Mouse (Mus musculus): ENCODE data around the gene Kif5c.

Gene Kif5c

GRCm38 (mm10) chr2:49788051-49788418, 168.9 kb downstream of the Kif5c start:
- DNase-seq (ENCODE audit: low spot score in 2 of 2): no peak

- DNase-seq (ENCODE audit: low spot score in 2 of 2): no peak
Measured at GRCm38 (mm10) chr2:49788643-49789042, 169.5 kb downstream of the Kif5c start.

GRCm38 (mm10) chr2:49789078-49789477, 170.0 kb downstream of the Kif5c start:
- DNase-seq (ENCODE audit: low spot score in 2 of 2): no peak

- DNase-seq (ENCODE audit: low spot score in 2 of 2): no peak
Measured at GRCm38 (mm10) chr2:49789504-49789903, 170.4 kb downstream of the Kif5c start.

- no peak for DNase-seq (ENCODE audit: low spot score in 2 of 2)
Measured at GRCm38 (mm10) chr2:49797444-49798143, 178.5 kb downstream of the Kif5c start.

GRCm38 (mm10) chr2:49804448-49804847, 185.3 kb downstream of the Kif5c start:
- DNase-seq (ENCODE audit: low spot score in 2 of 2): no peak

- no peak for DNase-seq (ENCODE audit: low spot score in 2 of 2)
Measured at GRCm38 (mm10) chr2:49805736-49806371, 186.8 kb downstream of the Kif5c start.

- no peak for DNase-seq (ENCODE audit: low spot score in 2 of 2)
Measured at GRCm38 (mm10) chr2:49809496-49809895, 190.4 kb downstream of the Kif5c start.

- DNase-seq (ENCODE audit: low spot score in 2 of 2): no peak
Measured at GRCm38 (mm10) chr2:49811420-49811819, 192.3 kb downstream of the Kif5c start.

- no peak for DNase-seq (ENCODE audit: low spot score in 2 of 2)
Measured at GRCm38 (mm10) chr2:49811871-49812363, 192.8 kb downstream of the Kif5c start.

GRCm38 (mm10) chr2:49813151-49813550, 194.1 kb downstream of the Kif5c start:
- DNase-seq (ENCODE audit: low spot score in 2 of 2): no peak

- no peak for DNase-seq (ENCODE audit: low spot score in 2 of 2)
Measured at GRCm38 (mm10) chr2:49814011-49814410, 194.9 kb downstream of the Kif5c start.

- DNase-seq (ENCODE audit: low spot score in 2 of 2): no peak
Measured at GRCm38 (mm10) chr2:49815696-49816320, 196.7 kb downstream of the Kif5c start.

GRCm38 (mm10) chr2:49816549-49816948, 197.5 kb downstream of the Kif5c start:
- DNase-seq (ENCODE audit: low spot score in 2 of 2): no peak

- no peak for DNase-seq (ENCODE audit: low spot score in 2 of 2)
Measured at GRCm38 (mm10) chr2:49817151-49817550, 198.1 kb downstream of the Kif5c start.

- DNase-seq (ENCODE audit: low spot score in 2 of 2): no peak
Measured at GRCm38 (mm10) chr2:49818126-49818525, 199.0 kb downstream of the Kif5c start.

- DNase-seq (ENCODE audit: low spot score in 2 of 2): no peak
Measured at GRCm38 (mm10) chr2:49822312-49822711, 203.2 kb downstream of the Kif5c start.

All from spleen, postnatal 36 days (tissue).